Mouse (Mus musculus): ENCODE measurements around the gene Dock3.

The Dock3 gene

DNA sequence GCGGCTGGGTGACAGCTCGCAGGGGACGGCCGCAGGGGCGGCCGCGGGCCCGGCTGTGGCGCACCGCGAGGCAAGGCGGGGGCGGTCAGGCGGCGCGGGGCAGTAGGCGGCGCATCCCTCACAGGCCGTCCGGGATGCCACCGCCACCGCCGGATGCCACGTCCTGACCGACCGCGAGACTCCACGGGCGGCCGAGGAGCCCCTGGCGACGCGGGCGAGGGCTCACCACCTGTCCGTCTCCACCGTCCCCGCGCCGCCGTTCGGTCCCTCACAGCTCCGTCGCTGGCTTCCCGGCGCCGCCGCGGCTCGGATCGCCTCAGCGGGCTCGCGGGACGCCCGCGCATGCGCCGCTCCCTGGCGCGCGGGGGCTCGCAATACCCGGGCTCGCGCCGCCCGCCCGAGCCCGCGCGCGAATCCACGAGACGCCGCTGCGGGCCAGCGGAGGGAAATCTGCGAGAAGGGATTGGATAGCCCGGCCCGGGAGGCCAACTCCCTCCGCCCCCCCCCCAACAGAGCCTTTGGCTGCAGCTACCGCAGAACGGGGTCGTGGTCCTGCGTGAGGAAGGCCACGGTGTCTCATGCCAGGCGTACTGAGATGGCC, at the start of gene Dock3:
Gene Dock3 (minus strand): TSS at position 371 of the 601 bp plus-strand sequence.
- DNase-seq, result peak; percentile 79

DNA sequence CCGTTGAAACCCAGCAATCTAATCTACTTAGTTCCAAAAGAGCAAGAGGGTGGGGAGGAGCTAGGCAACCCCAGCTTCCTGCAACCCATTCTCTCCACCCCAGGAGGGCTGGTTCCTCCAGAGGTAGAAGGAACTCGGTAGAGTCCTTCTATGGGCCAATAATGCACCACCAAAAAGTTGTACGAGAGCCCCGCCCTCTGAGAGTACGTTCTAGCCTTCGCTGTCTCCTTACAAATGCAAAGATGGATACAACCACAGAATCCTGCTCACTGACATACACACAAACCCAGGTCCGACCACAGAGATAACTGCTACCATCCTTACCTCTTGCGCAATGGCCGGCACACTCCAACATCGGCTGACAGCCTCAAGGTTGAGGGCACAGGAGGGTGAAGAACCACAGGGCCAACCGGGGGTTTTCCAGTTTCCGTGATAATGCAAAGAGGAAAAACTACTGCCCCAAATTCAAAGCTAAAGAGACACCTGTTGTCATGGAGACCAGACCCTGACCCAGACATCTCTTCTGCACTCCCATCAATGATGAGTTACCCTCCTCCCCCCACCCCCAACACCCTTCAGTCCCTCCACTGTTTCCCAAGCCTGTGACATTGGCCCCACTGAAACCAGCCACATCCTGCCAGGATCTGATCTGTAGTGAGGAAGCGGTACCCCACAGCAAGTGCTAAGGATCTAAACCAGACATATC, 48.8 kb upstream of the Dock3 start:
- DNase-seq, result no peak

DNA sequence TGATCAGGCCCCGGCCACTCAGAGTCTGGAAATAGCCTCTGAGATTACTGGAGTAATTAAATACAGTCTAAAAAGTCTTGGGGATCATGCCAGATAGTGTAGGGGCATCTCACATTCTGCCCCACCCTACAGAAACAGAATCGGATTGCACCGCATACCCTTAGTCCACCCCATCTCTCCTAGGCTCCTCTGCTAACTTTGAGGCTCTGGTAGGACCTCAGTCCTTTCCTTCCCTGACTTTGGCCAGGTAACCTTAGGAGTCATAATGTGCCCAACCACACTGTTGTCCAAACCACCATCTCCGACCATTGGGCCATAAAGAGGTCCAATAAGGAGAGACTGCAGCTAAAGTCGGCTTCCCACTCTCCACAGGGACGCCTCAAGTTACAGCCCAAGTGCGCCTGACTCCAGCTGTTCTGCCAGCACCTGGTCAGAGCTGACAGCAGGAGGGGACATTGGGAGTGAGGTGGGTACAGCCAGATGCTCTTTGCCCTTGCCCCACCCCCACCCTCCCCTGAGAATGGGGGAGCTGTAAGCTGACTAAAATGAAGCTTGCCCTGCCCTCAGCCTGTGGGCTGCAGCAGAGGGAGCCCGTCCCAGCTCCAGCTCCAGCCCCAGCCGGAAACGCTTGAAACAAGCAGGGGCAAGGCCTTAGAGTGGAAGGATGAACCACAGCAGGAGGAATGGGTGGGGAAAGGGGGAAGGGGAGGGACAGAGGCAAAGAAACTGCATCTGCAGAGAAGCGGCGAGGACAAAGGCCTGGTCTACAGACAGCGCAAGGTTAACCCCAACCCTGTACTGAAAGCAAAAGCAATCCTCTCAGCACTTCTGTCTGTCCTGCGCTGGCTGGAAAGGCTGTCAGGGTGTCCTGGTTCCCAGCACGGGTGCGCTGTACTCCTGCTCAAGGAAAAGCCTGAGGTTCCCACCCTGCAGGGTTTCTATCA, 47.9 kb upstream of the Dock3 start:
- DNase-seq, result no peak

DNA sequence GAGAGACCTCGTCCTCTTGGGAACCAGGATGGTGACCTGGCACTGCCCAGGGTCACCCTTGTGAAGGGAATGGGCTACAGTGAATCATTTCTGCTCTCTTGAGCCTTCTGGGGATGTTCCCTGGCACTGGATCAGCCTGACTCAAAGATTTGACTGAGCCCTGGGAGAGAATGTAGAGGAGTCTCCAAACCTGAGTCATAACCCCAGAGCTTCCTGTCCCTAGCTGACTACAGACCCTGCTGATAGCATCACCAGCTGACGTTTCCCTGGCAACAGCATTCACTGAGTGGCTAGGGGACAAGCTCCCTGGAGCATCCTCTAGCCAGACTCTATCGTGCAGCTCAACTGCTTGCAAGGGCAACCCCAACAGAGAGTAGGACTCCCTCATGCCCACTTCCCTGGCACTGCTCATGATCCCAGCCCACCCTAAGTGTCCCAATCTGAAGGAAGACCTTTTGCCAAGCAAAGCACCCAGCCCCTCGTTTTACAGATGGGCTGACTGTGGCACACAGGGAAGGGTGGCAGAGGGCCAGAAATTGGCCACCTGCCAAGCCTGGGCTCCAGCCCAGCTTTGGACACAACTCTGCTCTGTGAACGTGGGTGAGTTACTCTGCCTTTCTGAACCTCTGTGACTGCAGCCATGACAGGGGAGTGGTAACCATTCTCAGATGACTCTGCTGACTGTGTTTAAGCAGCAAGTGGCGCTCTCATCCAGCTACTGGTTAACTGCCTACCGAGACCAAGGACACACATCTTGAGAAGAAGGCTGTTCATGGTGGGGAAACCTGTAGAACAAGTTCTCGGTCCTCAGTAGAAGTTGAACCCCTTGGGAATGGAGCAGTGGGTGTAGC, 47.0 kb upstream of the Dock3 start:
- DNase-seq, result no peak

DNA sequence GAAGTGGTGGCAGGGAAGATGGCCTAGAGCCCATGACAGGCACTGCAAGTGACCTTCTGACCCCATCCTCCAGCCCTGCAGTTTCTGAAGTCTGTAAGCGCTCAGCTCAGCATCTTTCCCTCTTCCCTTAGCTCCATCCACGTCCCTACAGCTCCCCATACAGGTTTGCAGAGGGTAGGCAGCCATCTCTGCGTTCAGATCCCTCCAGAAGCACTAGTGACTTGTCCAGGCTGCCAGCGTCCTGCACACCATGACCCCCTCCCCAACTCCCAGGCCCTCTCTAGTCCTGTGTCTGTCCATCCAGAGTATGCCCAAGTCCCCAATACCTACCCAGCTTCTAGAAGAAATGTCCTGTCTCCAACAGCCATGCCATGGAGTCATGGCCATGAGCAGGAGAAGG, 46.4 kb upstream of the Dock3 start:
- DNase-seq, result no peak

DNA sequence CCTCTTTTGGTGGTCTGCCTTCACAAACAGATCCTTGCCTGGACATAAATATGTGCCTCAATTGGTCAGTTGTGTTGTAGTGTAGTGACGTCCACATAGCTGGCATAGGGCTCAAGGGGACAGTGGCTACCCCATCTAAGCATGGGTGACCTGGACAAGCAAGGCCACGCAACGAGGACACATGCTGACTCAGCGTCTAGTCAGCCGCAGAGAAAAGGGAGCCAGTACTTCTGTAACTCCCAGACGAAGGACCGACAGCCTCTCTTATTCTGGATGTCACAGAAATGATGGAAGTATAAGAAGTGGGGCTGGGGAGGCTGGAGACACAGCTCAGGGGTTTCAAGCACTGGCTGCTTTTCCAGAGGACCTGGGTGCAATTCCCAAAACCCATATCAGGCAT, 45.9 kb upstream of the Dock3 start:
- no peak for DNase-seq

DNA sequence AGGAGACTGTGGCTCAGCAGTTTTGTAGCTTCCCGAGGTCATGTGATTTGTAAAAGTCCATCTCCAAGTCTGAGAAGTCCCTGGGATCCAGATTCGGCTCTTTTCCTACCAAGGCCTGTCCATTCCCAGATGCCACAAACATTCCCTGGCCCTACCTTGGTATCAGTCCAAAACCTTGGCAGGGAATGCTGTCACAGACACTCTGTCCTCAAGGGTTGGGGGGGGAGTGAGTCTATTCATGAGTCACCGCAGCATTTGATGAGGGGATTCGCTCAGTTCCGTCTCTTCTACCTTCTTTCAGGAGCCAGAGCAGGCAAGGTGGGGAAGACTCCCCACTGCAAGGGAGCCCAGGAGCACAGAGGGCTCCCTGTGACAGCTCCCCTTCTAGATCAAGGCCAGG, 44.0 kb upstream of the Dock3 start:
- no peak for DNase-seq

DNA sequence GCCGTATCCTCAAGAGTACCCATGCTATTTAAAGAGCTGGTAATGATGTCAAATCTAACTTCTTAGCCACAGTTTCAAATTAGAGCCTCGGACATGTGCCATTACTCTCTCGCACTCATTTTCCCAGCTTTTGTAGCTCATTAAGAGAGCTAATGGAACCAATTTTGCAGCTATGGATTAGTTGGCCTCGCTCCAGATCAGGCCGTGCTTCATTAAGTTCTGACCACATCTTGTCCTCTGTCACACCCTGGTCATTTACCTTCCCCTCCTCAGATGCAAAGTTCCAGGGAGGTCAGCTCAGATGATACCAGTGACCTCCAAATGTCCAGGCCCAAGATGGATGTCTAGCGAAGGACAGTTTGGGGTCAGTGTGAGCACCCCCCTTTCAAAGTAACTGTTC, 43.0 kb upstream of the Dock3 start:
- no peak for DNase-seq

DNA sequence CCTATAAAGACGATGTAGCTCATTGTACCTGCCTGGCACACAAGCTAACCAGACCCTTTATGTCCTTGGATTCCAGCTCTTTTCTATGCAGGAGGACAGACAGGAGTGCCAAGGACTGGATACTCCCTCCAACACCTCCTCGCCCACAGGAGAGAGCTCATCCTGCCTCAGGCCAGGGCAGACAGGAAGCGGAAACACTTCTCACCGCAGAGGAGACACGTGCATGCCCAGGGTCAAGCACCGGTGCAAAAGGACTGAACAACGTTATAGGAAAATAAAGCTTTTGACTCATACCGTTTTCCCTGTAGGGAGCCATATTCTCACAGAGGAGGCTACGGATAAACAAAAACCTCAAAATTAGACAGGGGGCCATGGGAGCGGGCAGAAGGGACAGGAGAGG, 41.5 kb upstream of the Dock3 start:
- DNase-seq, result no peak

DNA sequence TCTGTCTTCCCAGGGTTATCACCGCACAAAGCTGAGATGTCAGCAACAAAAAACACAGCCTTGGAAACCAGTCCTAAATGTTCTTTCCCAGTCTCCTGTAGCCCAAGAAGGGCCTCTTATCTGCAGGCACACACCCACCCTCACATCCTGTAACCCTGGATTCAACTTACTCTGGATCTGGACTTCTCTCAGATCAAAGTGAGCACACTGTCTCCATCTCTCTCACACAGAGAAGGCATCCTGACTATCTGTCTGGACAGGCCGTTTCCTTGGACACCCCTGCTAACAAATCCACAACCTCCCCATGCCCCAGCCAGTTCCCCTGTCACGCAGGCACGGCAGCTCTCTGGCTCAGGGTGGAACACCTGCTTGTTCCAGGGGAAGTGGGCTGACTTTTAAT, 40.6 kb upstream of the Dock3 start:
- DNase-seq, result no peak

DNA sequence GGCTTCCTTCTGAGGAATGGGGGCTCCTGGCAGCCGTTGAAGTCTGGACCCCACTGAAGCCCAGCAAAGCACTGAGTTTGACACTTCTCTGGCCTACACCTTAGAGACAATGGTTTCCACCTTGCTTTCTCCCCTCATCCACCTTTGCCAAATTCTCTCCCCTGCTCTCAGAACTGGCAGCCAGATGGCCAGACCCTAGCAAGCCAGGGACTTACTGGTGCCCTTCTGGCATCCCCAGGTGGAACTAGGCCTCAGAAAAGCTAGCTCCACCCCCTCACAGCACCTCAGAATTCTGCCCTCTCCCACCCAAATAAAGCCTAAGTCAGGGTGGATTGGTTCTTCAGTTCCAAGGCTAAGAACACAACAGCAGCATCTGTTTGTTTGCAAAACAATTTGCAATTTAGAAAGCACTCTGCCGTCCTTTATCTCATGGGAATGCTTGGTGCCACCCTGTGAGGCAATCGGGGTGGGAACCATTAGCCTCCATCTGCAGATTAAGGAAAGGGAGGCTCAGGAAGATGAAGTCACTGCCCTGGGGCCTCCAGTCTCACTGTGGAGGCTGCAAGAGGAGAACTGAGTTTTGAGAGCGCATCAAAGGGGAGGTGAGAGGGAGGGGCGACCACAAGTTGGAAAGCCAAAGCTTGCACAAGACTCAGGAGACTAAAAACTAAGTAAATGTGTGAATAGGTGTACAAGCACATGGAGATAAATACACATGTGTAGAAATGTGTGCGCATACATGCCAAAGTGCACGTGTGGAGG, 39.6 kb upstream of the Dock3 start:
- no peak for DNase-seq

DNA sequence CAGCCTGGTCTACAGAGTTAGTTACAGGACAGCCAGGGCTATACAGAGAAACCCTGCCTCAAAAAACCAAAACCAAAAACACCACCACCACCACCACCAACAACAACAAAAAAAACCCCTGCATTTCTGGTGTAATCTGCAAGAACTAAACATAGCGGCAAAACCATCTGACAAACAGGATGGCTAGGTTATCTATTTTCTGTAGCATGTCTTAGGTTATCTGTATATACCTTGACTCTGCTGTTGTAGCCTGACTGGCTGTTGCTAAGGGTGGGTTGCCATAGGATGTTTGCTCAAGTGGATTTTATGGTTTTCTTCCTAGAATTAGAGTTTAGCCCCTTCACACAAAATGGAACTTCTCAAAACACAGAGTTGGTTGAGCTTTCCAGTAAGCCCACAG, 38.1 kb upstream of the Dock3 start:
- no peak for DNase-seq

DNA sequence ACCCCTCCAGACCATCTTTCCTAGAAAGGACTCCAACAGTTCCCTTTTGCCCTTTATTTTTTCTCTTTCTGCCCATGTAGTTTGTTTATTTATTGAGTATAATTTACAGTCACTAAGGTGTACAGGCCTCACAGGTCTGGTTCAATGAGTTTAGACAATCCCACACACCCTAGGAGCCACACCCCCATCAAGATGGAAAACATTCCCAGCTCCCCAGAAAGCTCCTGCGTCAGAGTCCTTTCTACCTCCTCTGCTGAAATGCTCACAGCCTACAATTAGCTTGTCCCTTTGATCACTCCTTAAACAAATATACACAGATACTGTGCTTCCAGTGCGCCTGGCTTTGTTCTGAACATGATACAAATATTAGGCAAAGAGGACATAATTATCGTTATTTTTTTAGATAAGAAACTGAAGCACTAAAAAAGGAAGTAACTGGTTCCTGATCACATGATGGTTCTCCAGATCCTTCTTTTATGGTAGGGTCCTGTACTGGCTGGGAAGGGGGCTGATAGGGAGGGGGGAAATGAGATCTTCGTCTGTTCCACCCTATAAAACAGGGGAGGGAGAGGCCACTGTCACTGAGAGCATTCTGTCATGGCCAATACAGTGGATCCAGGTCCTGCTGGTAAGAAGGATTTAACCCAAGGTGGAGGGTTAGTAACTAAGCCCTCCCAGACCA, 36.2 kb upstream of the Dock3 start:
- DNase-seq, result no peak

DNA sequence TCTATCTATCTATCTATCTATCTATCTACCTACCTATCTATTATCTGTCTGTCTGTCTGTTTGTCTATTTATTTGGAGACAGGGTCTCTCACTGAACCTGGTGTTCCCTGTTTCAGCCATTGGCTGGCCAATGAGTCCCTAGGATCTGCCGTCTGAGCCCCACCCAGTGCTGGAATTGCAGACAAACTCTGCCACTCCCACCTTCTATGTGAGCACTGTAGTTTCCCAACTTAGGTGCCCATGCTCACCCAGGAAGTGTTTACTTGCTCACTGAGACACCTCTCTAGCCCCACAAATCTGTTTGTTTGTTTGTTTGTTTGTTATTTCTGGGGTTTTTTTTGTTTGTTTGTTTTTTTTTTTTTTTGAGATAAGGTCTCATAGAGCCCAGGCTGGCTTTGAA, 35.3 kb upstream of the Dock3 start:
- no peak for DNase-seq

DNA sequence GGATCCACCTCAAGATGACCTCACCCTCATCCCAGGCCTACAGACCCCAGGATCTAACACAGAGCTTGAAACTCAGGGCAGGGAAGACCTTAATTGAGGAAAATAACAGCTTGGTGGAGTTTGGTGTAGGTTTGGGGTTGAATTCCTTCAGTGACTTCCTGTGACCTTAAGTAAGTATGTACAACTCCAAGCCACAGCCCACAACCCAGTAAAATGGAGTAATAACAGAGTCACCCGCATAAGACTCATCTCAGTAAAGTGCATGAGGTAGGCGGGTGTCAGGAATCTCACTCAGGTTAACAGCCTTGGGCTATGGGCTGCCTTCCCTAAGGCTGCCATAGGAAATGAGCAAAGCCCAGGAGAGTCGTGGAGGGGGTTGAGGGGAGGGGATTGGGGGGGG, 33.0 kb upstream of the Dock3 start:
- no peak for DNase-seq

DNA sequence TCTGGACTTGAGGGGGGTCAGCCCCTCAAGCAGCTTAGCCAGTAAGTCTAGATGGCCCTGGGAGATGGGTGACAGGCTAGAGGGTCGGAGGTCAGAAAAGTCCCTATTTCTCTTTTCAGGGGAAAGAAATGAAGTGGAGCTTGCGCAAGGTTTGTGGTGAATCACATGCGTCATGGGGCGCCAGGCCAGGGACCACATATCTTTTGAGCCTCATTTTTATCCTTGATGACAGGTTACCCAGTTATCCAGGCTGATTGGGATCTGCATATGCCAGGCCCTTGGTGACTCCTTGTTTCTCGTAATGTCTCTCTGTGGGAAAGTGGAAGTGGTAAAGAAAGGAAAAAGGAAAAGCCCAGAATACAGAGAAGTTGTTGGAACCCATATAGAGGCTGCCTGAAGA, 32.2 kb upstream of the Dock3 start:
- no peak for DNase-seq

DNA sequence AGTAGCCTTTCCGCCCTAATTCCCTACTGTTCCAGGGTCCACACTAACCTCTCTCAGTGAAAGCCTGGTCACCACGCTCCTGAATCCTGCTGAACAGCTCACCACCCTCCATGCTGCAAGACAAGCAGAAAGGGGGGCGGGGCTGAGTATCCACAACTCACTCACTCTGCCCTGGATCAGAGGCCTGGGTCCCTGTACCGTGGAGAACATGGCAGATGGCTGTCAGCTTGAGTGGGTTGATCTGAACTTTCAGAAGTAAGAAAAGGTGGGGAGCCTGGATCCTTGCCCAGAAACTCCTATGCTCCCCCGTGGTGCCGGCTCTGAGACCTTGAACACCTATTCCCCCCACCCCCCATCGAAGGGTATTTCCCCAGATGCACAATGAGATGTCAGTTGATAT, 30.7 kb upstream of the Dock3 start:
- no peak for DNase-seq

DNA sequence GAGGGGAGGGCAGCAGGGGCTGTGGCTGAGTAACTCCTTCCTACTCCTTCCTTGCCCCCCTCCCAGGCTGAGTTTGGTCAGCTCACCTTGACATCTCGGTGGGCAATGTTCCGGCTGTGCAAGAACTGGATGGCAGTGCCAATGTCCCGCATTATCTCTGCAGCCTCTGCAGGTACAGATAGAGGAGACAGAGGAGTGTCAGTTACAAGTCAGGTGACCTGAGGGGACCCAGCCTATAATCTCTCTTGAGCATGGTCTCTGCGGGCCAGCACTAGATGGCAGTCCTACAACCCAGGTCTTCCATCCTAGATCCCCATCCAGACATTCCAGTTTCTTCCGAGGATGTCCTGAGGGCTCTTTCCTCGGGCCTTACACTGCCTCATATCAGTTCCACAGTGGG, 30.1 kb upstream of the Dock3 start:
- no peak for DNase-seq

DNA sequence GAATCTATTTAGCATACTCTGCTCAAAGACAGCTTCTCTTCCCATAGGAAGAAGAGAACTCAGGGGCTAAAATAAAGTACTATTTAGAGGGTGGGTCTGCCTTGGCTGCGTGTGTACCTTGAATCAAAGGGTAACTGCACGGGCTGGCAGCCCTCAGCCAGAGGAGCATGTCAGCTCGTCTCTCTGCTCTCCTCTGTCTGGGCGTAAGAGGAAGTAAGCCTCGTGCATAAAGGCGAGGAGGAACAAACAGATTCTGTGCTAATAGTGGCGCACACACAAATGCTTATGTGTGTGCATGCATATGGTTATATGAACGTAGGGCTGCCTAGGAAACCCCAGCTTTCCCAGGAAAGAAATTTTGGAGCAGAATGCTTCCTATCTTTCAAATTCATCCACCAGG, 29.1 kb upstream of the Dock3 start:
- DNase-seq, result no peak

DNA sequence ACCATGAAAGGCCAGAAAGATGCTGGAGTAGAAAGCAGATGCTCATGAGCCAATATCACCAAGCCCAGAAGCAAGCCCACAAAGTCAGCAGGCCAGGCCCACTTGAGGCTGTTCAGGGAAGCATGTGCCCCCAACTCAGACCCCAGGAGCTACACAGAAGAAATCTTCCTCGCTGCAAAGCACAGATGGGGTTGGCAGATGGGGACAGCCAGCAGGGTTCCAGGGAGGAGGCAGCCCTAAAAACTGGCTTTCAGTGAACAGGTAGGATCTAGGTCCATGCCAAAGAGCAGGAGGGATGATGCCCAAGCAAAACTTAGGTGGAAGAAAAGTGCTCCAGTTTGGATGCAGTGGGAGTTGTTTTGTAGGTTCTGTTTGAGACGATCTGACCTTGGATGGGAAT, 28.7 kb upstream of the Dock3 start:
- DNase-seq, result no peak

DNA sequence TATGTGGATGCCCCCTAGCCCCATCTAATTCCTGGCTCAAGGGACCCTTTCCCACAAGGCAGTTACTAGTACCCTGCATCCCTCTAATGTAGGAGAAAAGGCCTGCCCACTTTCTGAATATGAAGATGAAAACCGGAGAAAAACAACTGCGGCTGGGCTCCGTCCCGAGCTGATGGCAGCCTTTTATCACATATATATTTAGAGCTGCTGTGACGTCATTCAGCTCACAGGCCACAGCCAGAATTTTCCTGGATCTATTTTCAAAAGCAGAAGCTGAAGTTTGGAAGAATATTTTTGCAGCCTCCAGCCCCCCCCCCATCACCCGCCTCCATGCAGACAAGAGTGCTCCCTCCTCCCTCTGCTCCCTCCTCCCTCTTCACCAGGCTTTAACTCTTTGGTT, 27.9 kb upstream of the Dock3 start:
- peak; percentile 59 for DNase-seq

DNA sequence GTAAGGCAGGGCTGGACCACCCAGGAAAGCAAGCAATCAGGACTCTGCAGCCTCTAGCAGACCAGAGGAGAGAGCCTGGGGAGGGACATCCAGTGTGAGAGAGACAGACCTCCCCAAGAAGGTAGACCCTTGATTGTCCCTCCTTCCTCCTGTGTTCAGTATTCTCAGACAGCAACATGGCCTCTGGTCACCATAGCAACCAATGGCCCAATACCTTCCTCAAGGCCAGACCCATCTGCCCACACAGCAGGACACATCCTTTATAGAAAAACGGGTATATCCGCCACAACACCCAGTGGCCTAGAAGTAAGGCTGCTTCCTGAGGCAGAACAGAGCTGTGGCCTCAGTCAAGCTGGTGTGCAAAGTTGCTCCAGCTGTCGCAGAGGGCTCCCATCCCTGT, 23.9 kb upstream of the Dock3 start:
- no peak for DNase-seq
